Comparison of ENCODE assay signal across 13 mouse cellular contexts in genomic region chr8:106944756-106945155, GRCm38 (mm10). TPM values are rescaled to one million over a fixed set of nuclear protein-coding genes. Genes with fewer than 3 reads are reported as not detected.
DNase-seq lines count a peak whose midpoint lies in the region; ATAC-seq and TF ChIP-seq lines count a peak whose summit lies in the region.
"Had no signal": no experiment of that assay in that cellular context is flagged by ENCODE, and none has a peak within 500 bp of the region (broad histone marks: within the 10 kb centered on the region; RNA-seq: fewer than 3 reads in every experiment).

No protein-coding gene starts in this region.

- no peak overlapping the region for H3K9ac ChIP-seq in heart, embryonic 15.5 days
- H3K9ac ChIP-seq in stomach, postnatal 0 days (ENCODE audit: low read length): no peak overlapping the region
- H3K9ac ChIP-seq: limb, embryonic 13.5 days had no signal

- H3K4me2 ChIP-seq in heart, embryonic 15.5 days: no peak overlapping the region
- H3K4me2 ChIP-seq in stomach, postnatal 0 days (replicated peaks; ENCODE audit: low read depth): no peak overlapping the region
- H3K4me2 ChIP-seq: limb, embryonic 13.5 days had no signal

- no peak for TF ChIP-seq CTCF in stomach, postnatal 0 days (IDR thresholded peaks at IDR 0.05; ENCODE audit: low read depth)

- no peak overlapping the region for H3K4me3 ChIP-seq in heart, embryonic 10.5 days
- no peak overlapping the region for H3K4me3 ChIP-seq in heart, embryonic 15.5 days
- no peak overlapping the region for H3K4me3 ChIP-seq in stomach, postnatal 0 days (ENCODE audit: low read depth, low read length)
- H3K4me3 ChIP-seq: limb, embryonic 13.5 days had no signal

- no peak for TF ChIP-seq EP300 in stomach, postnatal 0 days (optimal IDR thresholded peaks at IDR 0.05)

- ATAC-seq in heart, embryonic 15.5 days (replicated peaks; ENCODE audit: insufficient number of reproducible peaks, insufficient read depth, low FRiP score, low read depth): 0 out of 2 replicates have a peak, but pooled peaks have one; percentile 35
- no peak for ATAC-seq in stomach, postnatal 0 days (ENCODE audit: low FRiP score, low TSS enrichment)
- ATAC-seq: Patski had no signal

- H3K27ac ChIP-seq in heart, embryonic 10.5 days: no peak overlapping the region
- peak overlapping the region; percentile 43 for H3K27ac ChIP-seq in heart, embryonic 15.5 days
- 0 out of 2 replicates have a peak overlapping the region, but pooled peaks have one; percentile 45 for H3K27ac ChIP-seq in stomach, postnatal 0 days (replicated peaks)
- H3K27ac ChIP-seq: limb, embryonic 13.5 days; macrophage had no signal

- peak; percentile 75 to 86 for DNase-seq in heart, adult 18-20 months
- no peak for DNase-seq in heart, embryonic 10.5 days (ENCODE audit: low spot score)
- peak; percentile 14 for DNase-seq in urinary bladder, postnatal 25 days (ENCODE audit: low spot score)
- no peak for DNase-seq in urinary bladder, adult 2 months (ENCODE audit: low spot score)
- DNase-seq in stomach, postnatal 0 days (ENCODE audit: low spot score): no peak
- no peak for DNase-seq in ovary, adult 18-20 months (ENCODE audit: low spot score)
- no peak for DNase-seq in spleen, postnatal 36 days (ENCODE audit: low spot score in 2 of 2)
- DNase-seq: adrenal gland, adult 8-10 months; thymus, postnatal 25 days had no signal

- H3K9me3 ChIP-seq in heart, embryonic 10.5 days: no peaks in the 10 kb centered on the region
- no peaks in the 10 kb centered on the region for H3K9me3 ChIP-seq in heart, embryonic 15.5 days (replicated peaks)
- no peaks in the 10 kb centered on the region for H3K9me3 ChIP-seq in stomach, postnatal 0 days (ENCODE audit: control insufficient read depth, low read length)
- H3K9me3 ChIP-seq: limb, embryonic 13.5 days had no signal

- H3K36me3 ChIP-seq in heart, embryonic 10.5 days: peaks cover 6% of the 10 kb centered on the region; the same call in 1 of the 2 replicates
- H3K36me3 ChIP-seq in heart, embryonic 15.5 days: no peaks in the 10 kb centered on the region
- no peaks in the 10 kb centered on the region for H3K36me3 ChIP-seq in stomach, postnatal 0 days (ENCODE audit: control insufficient read depth, insufficient read depth, low read length)
- H3K36me3 ChIP-seq: limb, embryonic 13.5 days had no signal

- no peaks in the 10 kb centered on the region; the same call in 1 of the 2 replicates for H3K4me1 ChIP-seq in heart, embryonic 10.5 days
- peaks cover 9% of the 10 kb centered on the region; the same call in 1 of the 2 replicates for H3K4me1 ChIP-seq in heart, embryonic 15.5 days (replicated peaks)
- no peaks in the 10 kb centered on the region for H3K4me1 ChIP-seq in stomach, postnatal 0 days (replicated peaks; ENCODE audit: control insufficient read depth, insufficient read depth)

- H3K27me3 ChIP-seq in heart, embryonic 10.5 days (ENCODE audit: insufficient read depth, poor library complexity, severe bottlenecking): no peaks in the 10 kb centered on the region
- H3K27me3 ChIP-seq in heart, embryonic 15.5 days: no peaks in the 10 kb centered on the region
- no peaks in the 10 kb centered on the region for H3K27me3 ChIP-seq in stomach, postnatal 0 days (ENCODE audit: control insufficient read depth, insufficient read depth, low read length)
- H3K27me3 ChIP-seq: limb, embryonic 13.5 days; Patski had no signal

- WGBS in heart, embryonic 10.5 days: 61% methylated on average over 3 of the region's 3 CpGs
- WGBS in heart, embryonic 15.5 days: 47% methylated on average over 3 of the region's 3 CpGs
- 44% methylated on average over 3 of the region's 3 CpGs for WGBS in stomach, postnatal 0 days

RNA-seq across cellular contexts. Expression of gene Sntb2, which starts 9.2 kb away (rescaled TPM):
- total RNA-seq in heart, adult 18-20 months (2021): 1 to 10 TPM; 9.6 to 9.7 TPM
- polyA plus RNA-seq in heart, embryonic 10.5 days (2016; fragmentation: Nextera tagmentation; extraction: Ambion mirVana): 8.7 and 9.8 TPM in 2 replicates
- 26.8 and 28.9 TPM in 2 replicates for polyA plus RNA-seq in urinary bladder, adult 2 months (2012; rRNA removed)
- polyA plus RNA-seq in heart, embryonic 15.5 days (2015; fragmentation: Nextera tagmentation; extraction: Ambion mirVana): 12.6 and 15.8 TPM in 2 replicates
- polyA plus RNA-seq in stomach, postnatal 0 days (2015; fragmentation: Nextera tagmentation; extraction: Ambion mirVana): 9.1 and 10.2 TPM in 2 replicates

RNA-seq across cellular contexts. Expression of gene Utp4, which starts 51.3 kb away (rescaled TPM):
- 10 to 100 TPM; 21.4 to 22.7 TPM for total RNA-seq in heart, adult 18-20 months (2021)
- 61.5 and 79.9 TPM in 2 replicates for polyA plus RNA-seq in heart, embryonic 10.5 days (2016; fragmentation: Nextera tagmentation; extraction: Ambion mirVana)
- 24.7 and 30.2 TPM in 2 replicates for polyA plus RNA-seq in urinary bladder, adult 2 months (2012; rRNA removed)
- polyA plus RNA-seq in heart, embryonic 15.5 days (2015; fragmentation: Nextera tagmentation; extraction: Ambion mirVana): 36.4 and 43.1 TPM in 2 replicates
- polyA plus RNA-seq in stomach, postnatal 0 days (2015; fragmentation: Nextera tagmentation; extraction: Ambion mirVana): 30.4 and 33.7 TPM in 2 replicates

Comparison
In these comparisons a context has a peak if more than half of its experiments do, and no peak if none do; other contexts are left out.
1. DNase-seq: peak in heart, adult 18-20 months (2 of 2) and urinary bladder, postnatal 25 days (single experiment); none in heart, embryonic 10.5 days (single experiment), urinary bladder, adult 2 months (single experiment), stomach, postnatal 0 days (single experiment), ovary, adult 18-20 months (single experiment) and spleen, postnatal 36 days (0 of 2).